Mouse (Mus musculus): ENCODE data around the gene Gm7298.

DNA sequence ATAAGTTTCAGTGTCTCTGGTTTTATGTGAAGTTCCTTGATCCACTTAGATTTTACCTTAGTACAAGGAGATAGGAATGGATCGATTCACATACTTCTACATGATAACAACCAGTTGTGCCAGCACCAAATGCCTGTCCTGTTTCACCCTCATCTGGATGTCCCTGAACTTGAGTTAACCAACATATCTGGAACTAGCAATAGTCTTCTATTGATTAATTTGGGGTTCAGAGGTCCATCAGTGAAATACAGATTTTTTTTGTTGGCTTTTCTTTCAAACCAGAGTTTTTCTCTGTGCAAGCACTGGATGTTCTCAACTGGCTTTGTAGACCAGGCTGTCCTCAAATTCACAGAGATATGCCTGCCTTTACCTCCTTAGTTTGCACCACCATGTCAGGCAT, 103.6 kb downstream of the Gm7298 start:
- TF ChIP-seq CTCF (IDR thresholded peaks at IDR 0.05) = no peak
- no peak for TF ChIP-seq EP300 (IDR thresholded peaks at IDR 0.05)
